Mouse (Mus musculus) kidney, adult 2 months (tissue): ENCODE data around the gene Nol4l.

Experiments used
- CTCF ChIP-seq: fragments of 200-500 bp; conservative IDR thresholded peaks from 2 replicates; pipeline ENCODE4 v1.5.1; 2011; ENCODE audit warnings: low read depth, mild to moderate bottlenecking, control low read depth, low read length, moderate library complexity, mixed read lengths; ENCODE audit not compliant: insufficient read depth, insufficient read length
- POLR2A ChIP-seq: fragments of 200-500 bp; IDR thresholded peaks from one replicate; pipeline ENCODE4 v1.6.1; 2011; ENCODE audit warnings: low read depth, low read length, control low read depth

GRCm38 (mm10) chr2:153469764-153470163 is 60.0 kb downstream of the Nol4l start:
- TF ChIP-seq CTCF (no peak), POLR2A (no peak)
